Mouse (Mus musculus) thymus, adult 2 months (tissue): ENCODE results near the gene Gm20521.

Experiments used
- CTCF ChIP-seq: fragments of 200-500 bp; IDR thresholded peaks from 2 replicates; pipeline ENCODE4 v1.5.1; 2012; ENCODE audit warnings: mild to moderate bottlenecking, control low read depth, low read length, moderate library complexity, borderline replicate concordance; ENCODE audit not compliant: control insufficient read depth, poor library complexity, insufficient read depth; ENCODE audit errors: extremely low read depth
- POLR2A ChIP-seq: fragments of 200-500 bp; IDR thresholded peaks from 2 replicates; pipeline ENCODE4 v1.6.1; 2012; ENCODE audit warnings: mild to moderate bottlenecking, low read length, control low read depth, moderate library complexity; ENCODE audit not compliant: control insufficient read depth, poor library complexity, insufficient read depth; ENCODE audit errors: extremely low read depth

- TF ChIP-seq POLR2A (no peak), CTCF (no peak)
Measured at GRCm38 (mm10) chr14:54908682-54909081, 25.4 kb downstream of the Gm20521 start.
